Mouse (Mus musculus): ENCODE data around the gene Sparc. TPM values are rescaled to one million over a fixed set of nuclear protein-coding genes. Genes with fewer than 3 reads are reported as not detected.

The Sparc gene
- total and polyA plus RNA-seq, 3 experiments, result 320 to 666 (median 420) TPM

DNA sequence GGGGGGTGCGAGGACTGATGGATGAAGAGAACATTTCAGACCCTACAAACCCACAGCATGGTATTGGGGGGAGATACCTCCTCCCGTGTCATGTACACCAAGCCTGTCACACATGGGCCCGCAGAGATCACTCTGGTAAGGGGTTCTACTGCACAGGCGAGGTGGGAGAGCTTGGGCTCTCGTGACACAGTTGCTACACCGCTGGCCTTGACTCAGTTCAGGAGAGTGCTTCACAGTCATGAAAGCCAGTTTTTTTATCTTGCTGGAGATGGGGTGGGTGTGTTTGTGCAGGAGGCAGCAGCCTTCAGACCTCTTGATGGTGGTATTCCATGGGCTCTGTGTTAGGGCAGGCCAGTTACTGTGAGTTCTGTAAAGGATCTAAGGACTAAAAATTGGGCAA lies 13.1 kb upstream of the Sparc start:
- WGBS, result 95% methylated on average over 6 of the region's 6 CpGs
- no peak for TF ChIP-seq EP300 (IDR thresholded peaks at IDR 0.05; ENCODE audit: insufficient read depth, low read depth, low read length)
- TF ChIP-seq POLR2A (IDR thresholded peaks at IDR 0.05; ENCODE audit: insufficient read depth, low read depth, low read length), result no peak
- no peak for TF ChIP-seq CTCF (IDR thresholded peaks at IDR 0.05)
- H3K27ac ChIP-seq, result no peak overlapping the region
- H3K9ac ChIP-seq (ENCODE audit: low read depth, low read length), result no peak overlapping the region
- H3K79me2 ChIP-seq (replicated peaks; ENCODE audit: control insufficient read depth, insufficient read depth, low read length), result no peaks in the 10 kb centered on the region
- intact Hi-C loops (cut with DNase I), result no loop called here
- H3K36me3 ChIP-seq (ENCODE audit: control insufficient read depth, insufficient read depth, low read length), result no peaks in the 10 kb centered on the region
- no peaks in the 10 kb centered on the region for H3K27me3 ChIP-seq (ENCODE audit: control insufficient read depth, insufficient read depth, low read length)
- H3K4me3 ChIP-seq, result no peak overlapping the region
- DNase-seq, result peak in 1 of 2 experiments; percentile 7
- no peaks in the 10 kb centered on the region for H3K4me1 ChIP-seq (ENCODE audit: control insufficient read depth, insufficient read depth, low read length)

DNA sequence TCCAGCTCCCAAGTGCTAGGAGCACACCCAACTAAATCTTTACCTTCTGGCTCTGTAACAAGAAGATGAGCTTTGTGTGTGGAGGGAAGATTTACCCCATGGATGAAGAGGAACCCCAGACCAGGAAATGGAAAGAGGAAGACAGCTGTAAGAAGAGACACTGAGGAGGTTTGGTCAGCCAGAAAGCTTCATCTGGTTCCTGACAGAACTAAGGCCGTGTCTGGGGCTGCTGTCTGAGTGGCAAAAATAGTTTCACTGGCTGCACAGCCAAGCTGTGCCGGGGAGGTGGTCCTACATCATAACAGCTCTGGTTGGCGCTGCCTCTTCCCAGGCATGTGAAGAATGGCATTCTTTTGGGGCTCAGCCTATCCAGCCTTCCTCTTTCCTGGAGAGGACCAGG lies 10.0 kb upstream of the Sparc start:
- Histone ChIP-seq H3K27ac (no peak overlapping the region), H3K27me3 (ENCODE audit: control insufficient read depth, insufficient read depth, low read length) (no peaks in the 10 kb centered on the region), H3K79me2 (replicated peaks; ENCODE audit: control insufficient read depth, insufficient read depth, low read length) (no peaks in the 10 kb centered on the region), H3K36me3 (ENCODE audit: control insufficient read depth, insufficient read depth, low read length) (no peaks in the 10 kb centered on the region), H3K4me3 (no peak overlapping the region), H3K9ac (ENCODE audit: low read depth, low read length) (no peak overlapping the region), H3K4me1 (ENCODE audit: control insufficient read depth, insufficient read depth, low read length) (peaks cover 4% of the 10 kb centered on the region)
- 13% methylated on average over 3 of the region's 3 CpGs for WGBS
- TF ChIP-seq CTCF (IDR thresholded peaks at IDR 0.05) (no peak), POLR2A (IDR thresholded peaks at IDR 0.05; ENCODE audit: insufficient read depth, low read depth, low read length) (no peak), EP300 (IDR thresholded peaks at IDR 0.05; ENCODE audit: insufficient read depth, low read depth, low read length) (no peak)
- intact Hi-C loops (cut with DNase I), result no loop called here
- peak in 1 of 2 experiments; percentile 24 for DNase-seq

DNA sequence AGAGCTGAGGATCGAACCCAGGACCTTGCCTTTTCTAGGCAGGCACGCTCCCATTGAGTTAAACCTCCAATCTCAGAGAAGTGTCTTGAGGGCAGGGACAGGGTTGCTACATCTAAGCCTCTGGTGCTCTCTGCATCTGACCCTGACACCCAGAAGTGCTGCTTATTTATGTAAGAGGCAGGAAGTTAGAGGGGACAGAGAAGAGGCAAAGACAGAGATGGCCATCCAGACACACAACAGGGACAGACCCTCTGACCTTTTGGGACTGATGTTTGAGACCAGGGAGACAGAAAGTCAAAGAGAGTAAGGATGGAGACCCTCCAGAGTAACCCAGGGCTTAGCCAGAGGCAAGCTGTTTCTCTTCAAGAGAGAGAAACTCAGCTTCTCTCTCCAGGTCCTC lies 7.0 kb upstream of the Sparc start:
- 98% methylated on average over 2 of the region's 2 CpGs for WGBS
- H3K27me3 ChIP-seq (ENCODE audit: control insufficient read depth, insufficient read depth, low read length), result no peaks in the 10 kb centered on the region
- intact Hi-C loops (cut with DNase I), result no loop called here

DNA sequence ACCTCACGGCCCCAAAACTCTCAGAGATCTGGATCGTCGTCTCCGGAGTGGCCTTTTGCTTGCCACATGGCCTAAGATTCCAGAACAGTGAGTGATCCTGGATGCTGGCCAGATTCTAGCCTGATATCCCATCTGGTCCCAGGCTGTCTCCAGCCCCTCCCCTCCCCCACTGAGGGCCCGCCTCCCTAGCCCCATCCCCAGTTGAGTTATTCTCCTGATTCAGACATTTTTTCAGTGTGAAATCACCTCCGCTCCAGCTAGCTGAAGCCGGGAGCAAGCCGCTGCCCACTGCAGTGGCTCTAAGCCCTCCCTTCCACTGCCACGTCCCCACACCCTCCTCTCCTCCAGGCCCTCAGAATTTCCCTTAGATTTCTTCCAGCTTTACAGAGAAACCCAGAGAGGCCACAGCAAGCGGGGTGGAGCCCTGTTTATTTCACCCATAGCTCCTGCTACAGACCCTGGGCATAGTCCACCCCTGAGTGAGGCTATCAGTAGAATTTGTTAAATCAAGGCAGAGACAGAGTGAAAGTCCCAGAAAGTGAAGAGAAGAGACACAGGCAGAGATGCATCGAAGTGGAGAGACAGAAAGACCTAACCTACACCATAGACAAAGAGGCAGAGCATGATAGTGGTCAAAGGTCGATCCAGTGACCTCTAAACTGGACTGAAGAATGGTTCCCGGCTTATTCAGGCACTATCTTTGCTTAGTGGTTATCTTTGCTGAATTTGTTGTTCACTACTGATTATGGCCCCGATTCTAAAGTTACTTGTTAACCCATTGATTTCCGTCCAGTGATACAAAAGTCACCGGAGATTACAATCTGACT lies 5.4 kb upstream of the Sparc start:
- Histone ChIP-seq H3K4me3 (no peak overlapping the region), H3K4me1 (ENCODE audit: control insufficient read depth, insufficient read depth, low read length) (peaks cover 8% of the 10 kb centered on the region), H3K27ac (peak overlapping the region; percentile 58), H3K36me3 (ENCODE audit: control insufficient read depth, insufficient read depth, low read length) (no peaks in the 10 kb centered on the region), H3K79me2 (replicated peaks; ENCODE audit: control insufficient read depth, insufficient read depth, low read length) (no peaks in the 10 kb centered on the region), H3K27me3 (ENCODE audit: control insufficient read depth, insufficient read depth, low read length) (no peaks in the 10 kb centered on the region), H3K9ac (ENCODE audit: low read depth, low read length) (peak overlapping the region; percentile 2; the same call in 1 of the 2 replicates)
- intact Hi-C loops (cut with DNase I), result no loop called here
- WGBS, result 25% methylated on average over 16 of the region's 16 CpGs
- TF ChIP-seq CTCF (IDR thresholded peaks at IDR 0.05) (no peak), POLR2A (IDR thresholded peaks at IDR 0.05; ENCODE audit: insufficient read depth, low read depth, low read length) (peak; percentile 62), EP300 (IDR thresholded peaks at IDR 0.05; ENCODE audit: insufficient read depth, low read depth, low read length) (peak; percentile 57; the same call in 1 of the 2 replicates)
- DNase-seq, result peak; percentile 79 to 87

More for the DNA sequence above, 7.0 kb upstream of the Sparc start:
- H3K27ac ChIP-seq, result no peak overlapping the region
- H3K4me3 ChIP-seq, result no peak overlapping the region
- no peak for DNase-seq
- H3K36me3 ChIP-seq (ENCODE audit: control insufficient read depth, insufficient read depth, low read length), result no peaks in the 10 kb centered on the region
- TF ChIP-seq POLR2A (IDR thresholded peaks at IDR 0.05; ENCODE audit: insufficient read depth, low read depth, low read length) (no peak), EP300 (IDR thresholded peaks at IDR 0.05; ENCODE audit: insufficient read depth, low read depth, low read length) (no peak), CTCF (IDR thresholded peaks at IDR 0.05) (no peak)
- no peaks in the 10 kb centered on the region for H3K79me2 ChIP-seq (replicated peaks; ENCODE audit: control insufficient read depth, insufficient read depth, low read length)
- peaks cover 5% of the 10 kb centered on the region for H3K4me1 ChIP-seq (ENCODE audit: control insufficient read depth, insufficient read depth, low read length)
- no peak overlapping the region for H3K9ac ChIP-seq (ENCODE audit: low read depth, low read length)

DNA sequence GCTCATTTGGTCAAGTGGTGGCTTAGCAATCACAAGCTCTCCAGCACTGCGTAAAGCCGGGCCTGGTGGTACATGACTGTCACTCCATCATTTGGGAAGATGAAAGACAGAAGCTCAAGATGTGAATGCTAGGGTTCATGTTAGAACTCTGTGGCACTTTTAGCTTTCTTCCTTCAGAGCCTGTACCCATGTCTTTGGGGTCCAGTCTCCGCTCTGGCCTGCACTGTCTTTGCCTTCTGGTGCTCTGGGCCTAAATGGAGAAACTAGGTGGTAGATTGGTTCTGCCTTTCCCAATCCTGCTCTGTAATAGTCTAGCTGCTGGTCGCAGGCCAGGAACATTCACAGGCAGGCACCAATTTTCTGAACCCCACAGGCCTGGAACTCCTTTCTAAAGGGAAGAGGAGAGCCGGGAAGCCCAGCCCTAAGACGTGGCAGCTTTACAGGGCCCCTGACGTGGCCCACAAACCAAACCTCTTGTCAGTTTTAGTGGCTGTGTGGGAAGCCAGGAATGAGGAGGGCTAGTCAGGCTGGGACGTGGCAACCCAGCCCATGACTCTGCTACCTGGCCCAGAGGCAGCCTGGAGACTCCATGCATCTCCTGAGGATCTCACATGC lies 1.9 kb upstream of the Sparc start:
- no peaks in the 10 kb centered on the region for H3K36me3 ChIP-seq (ENCODE audit: control insufficient read depth, insufficient read depth, low read length)
- H3K4me3 ChIP-seq, result no peak overlapping the region
- intact Hi-C loops (cut with DNase I), result no loop called here
- no peak overlapping the region for H3K27ac ChIP-seq
- H3K79me2 ChIP-seq (replicated peaks; ENCODE audit: control insufficient read depth, insufficient read depth, low read length), result no peaks in the 10 kb centered on the region
- no peaks in the 10 kb centered on the region for H3K27me3 ChIP-seq (ENCODE audit: control insufficient read depth, insufficient read depth, low read length)
- 88% methylated on average over 8 of the region's 8 CpGs for WGBS
- peaks cover 13% of the 10 kb centered on the region for H3K4me1 ChIP-seq (ENCODE audit: control insufficient read depth, insufficient read depth, low read length)
- TF ChIP-seq POLR2A (IDR thresholded peaks at IDR 0.05; ENCODE audit: insufficient read depth, low read depth, low read length) (no peak), EP300 (IDR thresholded peaks at IDR 0.05; ENCODE audit: insufficient read depth, low read depth, low read length) (no peak), CTCF (IDR thresholded peaks at IDR 0.05) (no peak)
- peak in 1 of 2 experiments; percentile 22 for DNase-seq
- H3K9ac ChIP-seq (ENCODE audit: low read depth, low read length), result no peak overlapping the region

DNA sequence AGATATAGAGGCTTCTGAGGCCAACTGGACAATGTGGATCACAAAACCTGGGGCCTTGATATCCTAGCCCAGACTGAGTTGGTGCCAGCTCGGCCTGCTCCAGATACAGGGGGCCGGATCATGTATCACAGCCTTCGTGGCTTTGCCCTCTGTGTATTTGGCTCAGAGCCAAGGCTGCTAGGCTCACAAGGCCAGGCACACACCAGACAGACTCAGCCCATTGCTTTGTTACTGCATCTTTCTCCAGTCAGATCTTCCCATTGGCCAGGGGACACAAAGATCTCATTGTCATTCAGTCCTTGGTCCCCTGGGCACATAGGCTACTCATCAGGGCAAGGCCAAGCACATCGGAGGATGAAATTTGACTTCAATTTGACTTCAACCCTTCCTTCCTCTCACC lies 773 bp upstream of the Sparc start:
- intact Hi-C loops (cut with DNase I), result no loop called here
- H3K9ac ChIP-seq (ENCODE audit: low read depth, low read length), result no peak overlapping the region

More for the DNA sequence above, 773 bp upstream of the Sparc start:
- Histone ChIP-seq H3K27ac (no peak overlapping the region), H3K4me3 (no peak overlapping the region), H3K36me3 (ENCODE audit: control insufficient read depth, insufficient read depth, low read length) (no peaks in the 10 kb centered on the region), H3K27me3 (ENCODE audit: control insufficient read depth, insufficient read depth, low read length) (no peaks in the 10 kb centered on the region), H3K4me1 (ENCODE audit: control insufficient read depth, insufficient read depth, low read length) (peaks cover 12% of the 10 kb centered on the region), H3K79me2 (replicated peaks; ENCODE audit: control insufficient read depth, insufficient read depth, low read length) (no peaks in the 10 kb centered on the region)
- 33% methylated on average over 4 of the region's 4 CpGs for WGBS
- DNase-seq, result no peak
- no peak for TF ChIP-seq POLR2A (IDR thresholded peaks at IDR 0.05; ENCODE audit: insufficient read depth, low read depth, low read length)

Measured in heart, adult 2 months (tissue).